Mouse (Mus musculus): ENCODE results near the gene Jmjd8.

Jmjd8 gene

GRCm38 (mm10) chr17:25877025-25877424 lies 48.4 kb downstream of the Jmjd8 start:
- no peak for DNase-seq (ENCODE audit: low spot score in 2 of 2)

GRCm38 (mm10) chr17:25877741-25878610 lies 49.3 kb downstream of the Jmjd8 start:
- DNase-seq (ENCODE audit: low spot score in 2 of 2) = no peak

GRCm38 (mm10) chr17:25878611-25879180 lies 50.0 kb downstream of the Jmjd8 start:
- DNase-seq (ENCODE audit: low spot score in 2 of 2) = no peak

GRCm38 (mm10) chr17:25879261-25879660 lies 50.6 kb downstream of the Jmjd8 start:
- DNase-seq (ENCODE audit: low spot score in 2 of 2) = peak in 1 of 2 experiments; percentile 43

GRCm38 (mm10) chr17:25879750-25880149 lies 51.1 kb downstream of the Jmjd8 start:
- no peak for DNase-seq (ENCODE audit: low spot score in 2 of 2)

- DNase-seq (ENCODE audit: low spot score in 2 of 2) = no peak
Measured at GRCm38 (mm10) chr17:25880196-25880910, 51.7 kb downstream of the Jmjd8 start, which contains the start of gene Wfikkn1. TSS of gene Wfikkn1 (minus strand) at chr17:25880858.

GRCm38 (mm10) chr17:25880913-25881641 lies 52.4 kb downstream of the Jmjd8 start:
- DNase-seq (ENCODE audit: low spot score in 2 of 2) = no peak

All from frontal cortex, postnatal 25 days (tissue).